Mouse (Mus musculus) adrenal gland (tissue): ENCODE data around the gene Hk1.

Experiments used
- intact Hi-C: fragments of 180-260 bp; cut with DNase I; formaldehyde crosslinking; loops from one replicate; pipeline ENCODE4 v1.15.1; 2025
- long read RNA-seq, 2 experiments: library from polyadenylated mRNA; unstranded; transcript quantifications; one replicate each; pipeline ENCODE4 v2.0.0; 2020; ENCODE audit warnings: borderline replicate concordance in 1 of 2; ENCODE audit not compliant: insufficient replicate concordance in 1 of 2

Gene Hk1
- long read RNA-seq, experiment 1, full-length matches to known transcripts: 1 of 10 reads
- long read RNA-seq, experiment 1, partial matches to known transcripts: 5 of 10 reads
- long read RNA-seq, experiment 1, other reads (novel, unspliced or antisense): 4 of 10 reads
- long read RNA-seq, experiment 2, full-length matches to known transcripts: 6 of 17 reads
- long read RNA-seq, experiment 2, partial matches to known transcripts: 8 of 17 reads
- long read RNA-seq, experiment 2, other reads (novel, unspliced or antisense): 3 of 17 reads

DNA sequence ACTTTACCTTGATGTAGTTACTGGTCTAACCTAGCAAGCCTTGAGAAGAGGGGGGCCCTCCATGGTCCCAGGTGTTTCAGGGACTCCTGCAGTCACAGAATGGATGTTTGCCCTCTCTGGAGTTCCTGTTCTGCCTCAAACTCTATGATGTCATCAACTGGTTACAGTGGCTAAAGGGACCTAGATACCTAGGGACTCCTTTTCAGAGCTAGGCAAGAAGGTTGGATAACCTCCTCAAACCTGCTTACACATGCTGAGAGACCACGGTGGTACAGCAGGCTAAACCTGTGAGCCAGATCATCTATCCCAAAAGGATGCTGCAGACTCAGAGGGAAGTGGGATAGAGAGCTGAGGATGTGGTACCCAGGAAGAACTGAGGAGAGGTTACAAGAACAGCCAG, at the start of gene Hk1:
TSS of gene Hk1 (minus strand) at position 101 of the 400 bp plus-strand sequence.
- intact Hi-C loops: no loop called here

DNA sequence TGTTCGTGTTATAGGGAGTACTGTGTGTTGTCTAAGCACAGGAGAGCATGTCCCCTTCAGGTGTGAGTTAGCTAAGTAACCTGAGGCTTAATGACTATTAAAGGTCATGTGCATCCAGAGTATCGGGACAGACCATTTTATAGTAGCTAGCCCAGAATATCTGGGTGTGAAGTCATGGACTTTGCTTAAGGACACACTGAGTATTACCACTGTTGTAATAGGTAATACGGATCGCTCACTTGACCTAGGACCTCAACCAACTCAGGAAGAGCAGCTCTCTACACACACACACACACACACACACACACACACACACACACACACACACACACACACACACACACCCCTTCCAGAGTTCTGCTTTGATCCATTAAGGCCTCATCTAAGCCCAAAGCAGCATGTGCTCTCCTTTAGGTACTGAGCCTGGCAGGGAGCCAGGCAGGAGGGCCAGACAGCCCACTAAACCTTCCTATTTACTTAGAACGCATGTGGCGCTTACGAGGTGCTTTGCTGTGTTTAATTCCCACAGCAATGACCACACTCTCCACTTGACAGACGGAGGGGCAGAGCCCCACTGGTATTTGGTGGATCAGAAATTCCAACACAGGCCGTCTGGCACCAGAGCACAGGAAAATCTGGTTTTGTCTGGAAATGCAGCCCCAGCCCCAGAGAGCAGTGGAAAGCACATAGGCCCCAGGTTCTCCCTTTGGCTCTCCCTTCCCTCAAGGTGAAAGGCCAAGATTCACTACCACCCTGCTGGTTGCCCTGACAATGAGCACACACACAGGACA, 45.6 kb upstream of the Hk1 start:
- intact Hi-C loops: no loop called here

DNA sequence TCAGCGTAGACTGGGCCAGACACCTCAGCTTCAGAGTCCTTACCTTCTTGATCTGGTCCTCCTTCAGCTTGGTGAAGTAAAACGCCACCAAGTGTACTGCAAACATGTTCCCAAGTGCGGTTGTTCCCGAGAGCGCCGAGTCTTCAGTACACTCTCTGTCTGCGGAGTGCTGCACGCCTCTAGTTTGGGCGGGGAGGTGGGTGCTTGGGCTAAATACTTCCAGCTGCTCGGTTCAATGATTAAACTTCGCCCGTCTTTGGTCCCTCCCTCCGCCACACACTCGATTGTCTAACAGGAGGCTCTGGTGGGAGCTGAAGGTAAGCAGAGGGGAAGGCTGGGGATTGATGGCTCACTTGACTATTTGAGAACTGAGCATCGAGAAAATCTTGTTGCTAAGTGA, 42.5 kb upstream of the Hk1 start, which contains the start of gene Hkdc1:
TSS of gene Hkdc1 (minus strand) at position 237 of the 400 bp plus-strand sequence.
- intact Hi-C loops: no loop called here

DNA sequence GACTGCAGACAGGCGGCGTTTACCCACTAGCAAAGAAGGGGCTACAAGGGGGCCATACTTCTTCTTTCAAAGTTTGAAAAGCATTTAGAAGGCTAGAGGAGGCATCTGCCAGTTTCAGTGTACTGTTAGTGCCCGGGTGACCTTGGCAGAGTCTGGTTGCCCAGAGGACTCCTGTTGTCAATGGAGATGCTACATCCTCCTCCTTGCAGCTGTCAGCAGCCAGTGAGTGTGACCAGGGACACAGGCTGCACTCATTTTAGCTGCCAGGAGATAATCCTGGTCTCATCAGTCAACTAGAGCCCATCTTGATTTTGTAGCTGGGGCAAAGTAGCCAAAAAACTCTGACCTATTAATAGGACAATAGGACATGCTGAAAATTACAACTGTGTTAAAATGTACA, 41.4 kb upstream of the Hk1 start:
- intact Hi-C loops: no loop called here

DNA sequence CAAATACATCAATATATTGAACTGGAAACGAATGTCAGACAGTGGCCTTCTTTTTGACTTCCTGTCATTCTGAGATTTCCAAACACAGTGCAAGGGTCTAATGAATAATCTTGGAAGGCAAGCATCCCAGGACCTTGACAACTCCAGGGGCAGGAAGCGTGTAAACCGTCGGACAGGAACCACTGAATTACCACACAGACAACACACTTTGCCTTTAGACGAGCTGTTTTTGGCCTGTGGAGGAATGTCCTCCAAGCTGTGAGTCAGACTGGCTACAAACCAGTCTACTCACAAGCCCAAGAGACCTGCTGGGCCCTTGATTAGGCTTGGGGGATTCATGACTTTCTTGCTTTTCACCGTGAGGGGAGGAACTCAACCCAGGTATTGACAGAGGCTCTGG, 40.7 kb upstream of the Hk1 start:
- intact Hi-C loops: no loop called here

DNA sequence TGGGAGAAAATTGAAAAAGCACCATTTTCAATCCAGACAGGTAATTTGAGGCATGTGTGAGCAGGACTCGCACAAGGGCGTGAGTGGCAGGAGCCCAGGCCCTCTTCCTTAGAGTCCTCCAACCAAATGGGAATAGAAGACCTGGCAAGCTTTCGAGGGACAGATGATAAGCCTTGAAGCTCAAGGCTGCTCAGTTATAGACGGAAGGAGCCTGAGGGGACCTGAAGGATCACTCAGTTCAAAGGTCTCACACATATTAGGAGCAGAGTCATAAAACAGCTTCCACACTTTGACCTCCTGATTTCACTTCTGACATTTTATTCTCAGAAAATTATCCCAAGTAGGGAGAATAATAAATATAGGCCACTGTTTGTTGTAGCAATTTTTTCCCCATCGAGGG, 39.7 kb upstream of the Hk1 start:
- intact Hi-C loops: no loop called here

DNA sequence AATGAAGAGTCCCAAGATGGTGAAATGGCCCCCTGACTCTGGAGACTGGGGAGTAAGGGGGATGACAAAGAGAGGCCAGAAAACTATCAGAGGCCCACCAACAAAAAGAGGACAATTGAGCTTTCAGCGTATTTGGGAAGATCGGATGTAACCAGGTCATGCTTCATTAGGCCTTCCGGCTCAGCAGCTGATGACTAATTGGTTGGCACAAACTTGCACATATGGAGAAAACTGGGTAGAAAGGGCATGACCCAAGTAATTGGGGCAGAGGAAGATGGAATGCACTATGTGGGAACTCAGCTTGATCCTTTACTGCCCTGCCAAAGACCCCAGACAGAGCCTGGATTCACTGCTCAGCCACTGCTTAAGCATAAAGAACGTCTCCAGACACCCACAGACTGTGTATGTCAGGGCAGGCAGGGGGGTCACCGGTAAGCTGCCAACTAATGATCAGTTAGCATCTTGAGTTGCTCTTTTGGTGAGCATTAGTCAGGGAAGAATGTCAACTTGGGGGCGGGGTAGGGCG, 39.2 kb upstream of the Hk1 start:
- intact Hi-C loops: no loop called here

DNA sequence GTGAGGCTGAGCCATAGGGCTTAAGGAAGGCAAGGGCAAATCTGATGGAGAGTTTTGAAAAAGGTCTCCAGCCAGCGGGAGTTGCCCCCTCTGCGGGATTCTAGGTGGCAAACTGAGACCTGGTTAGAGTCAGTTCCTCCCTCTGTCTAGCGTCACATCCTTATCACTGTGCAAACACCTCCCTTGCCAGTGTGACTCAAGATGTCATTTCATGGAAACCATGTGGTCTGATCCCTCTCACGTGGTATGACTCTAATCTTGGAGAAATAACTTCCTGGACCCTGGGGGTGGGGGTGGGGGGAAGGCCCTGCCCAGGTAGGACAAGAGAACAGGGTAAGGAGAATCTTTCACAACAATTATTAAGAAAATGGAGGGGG, 33.9 kb upstream of the Hk1 start:
- intact Hi-C loops: loop anchor here (5.0 kb wide), 1 partner anchor 236 kb away; no protein-coding TSS in a partner anchor

DNA sequence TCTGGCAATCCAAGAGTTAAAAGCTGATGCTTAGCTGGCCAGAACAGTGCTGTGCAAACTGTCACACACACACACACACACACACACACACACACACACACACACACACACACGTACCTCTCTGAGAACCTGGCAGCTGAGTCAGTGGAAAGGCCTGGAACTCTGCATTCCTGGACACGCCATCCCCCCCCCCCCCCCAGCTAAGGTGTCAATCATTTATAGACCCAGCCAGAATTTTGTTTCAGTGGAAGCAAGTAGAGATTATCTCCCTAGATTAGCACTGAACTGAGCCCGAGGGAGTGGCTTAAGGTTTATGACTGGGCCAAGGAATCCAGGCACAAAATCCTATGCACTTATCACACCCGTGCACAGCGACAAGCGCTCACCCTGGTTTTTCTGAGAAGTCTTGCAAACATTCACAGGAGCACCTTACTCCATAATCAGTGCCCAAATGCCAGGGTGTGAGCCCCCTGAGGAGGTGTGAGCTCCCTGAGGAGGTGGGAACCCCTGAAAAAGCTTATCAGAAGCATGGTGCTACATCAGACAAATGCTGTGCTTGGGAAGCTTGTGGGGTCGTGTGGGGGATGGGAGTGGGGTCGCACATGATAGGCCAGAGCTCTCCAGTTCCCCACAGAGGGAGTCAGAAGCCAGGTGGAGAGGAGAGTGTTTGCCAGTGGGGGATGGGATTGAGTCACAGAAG, 33.3 kb upstream of the Hk1 start:
- intact Hi-C loops: loop anchor here (5.0 kb wide), 1 partner anchor 236 kb away; no protein-coding TSS in a partner anchor

DNA sequence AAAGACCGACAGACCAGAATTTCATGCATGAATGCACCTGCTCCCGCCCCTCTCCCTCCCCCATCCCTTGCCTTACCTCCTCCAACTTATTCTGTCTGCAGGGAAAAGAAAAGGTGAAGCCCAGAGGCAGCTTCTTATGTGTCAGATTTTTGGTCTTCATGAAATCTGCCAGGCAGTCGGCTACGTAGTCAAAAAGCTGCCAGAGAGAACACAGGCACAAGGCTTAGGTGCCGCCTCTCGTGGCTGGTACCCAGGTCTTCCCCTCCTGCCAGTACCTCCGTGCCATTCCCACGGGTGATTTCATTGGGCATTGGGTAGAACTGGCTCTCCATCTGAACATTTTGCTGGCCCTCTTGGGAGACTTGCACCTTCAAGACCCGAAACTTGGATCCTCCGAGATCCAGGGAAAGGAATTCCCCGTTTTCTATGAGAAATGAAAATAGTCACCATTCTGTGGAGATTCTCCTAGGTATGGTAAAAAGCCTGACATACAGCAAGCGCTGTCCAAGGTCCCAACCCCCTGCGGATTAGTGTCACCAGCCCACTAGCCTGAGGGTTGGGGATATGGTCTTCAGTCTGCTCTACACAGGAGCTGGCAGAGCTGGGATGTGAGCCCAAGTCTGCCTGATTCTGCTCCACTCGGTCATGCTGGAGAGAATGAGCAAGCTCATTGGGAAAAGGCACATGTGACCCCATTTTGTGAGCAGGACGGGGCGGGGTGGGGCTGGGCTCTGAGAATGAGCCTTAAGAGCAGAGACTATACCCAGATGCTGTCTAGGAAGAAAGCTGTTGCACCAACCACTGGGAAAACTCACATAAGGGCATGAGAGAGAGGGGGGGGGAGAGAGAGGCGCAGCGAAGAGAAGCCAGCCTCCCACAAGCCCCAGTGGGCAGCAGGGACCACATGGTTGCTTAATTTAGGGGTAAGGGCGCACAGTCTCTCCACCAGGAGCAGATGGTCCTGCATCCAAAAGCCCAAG, 32.0 kb upstream of the Hk1 start:
- intact Hi-C loops: loop anchor here (2.0 to 5.0 kb wide), 2 partner anchors 137 to 234 kb away; no protein-coding TSS in a partner anchor

DNA sequence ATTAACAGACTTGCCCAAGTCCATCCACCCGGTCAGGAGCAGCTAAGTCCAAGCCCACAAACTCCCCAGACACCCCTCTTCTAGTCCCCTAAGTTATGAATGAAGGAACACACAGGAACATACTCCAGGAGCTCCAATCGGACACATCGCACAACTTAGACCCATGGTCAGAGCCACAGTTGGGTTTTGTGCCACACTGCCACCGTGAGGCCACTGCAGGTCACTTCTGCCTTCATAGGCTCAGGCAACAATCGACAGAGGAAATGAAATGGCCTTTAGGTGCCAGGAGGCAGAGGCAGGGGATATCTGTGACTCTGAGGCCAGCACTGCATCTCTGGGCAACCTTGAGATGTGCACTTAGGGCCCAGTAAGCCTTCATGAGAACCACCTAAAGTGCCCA, 31.2 kb upstream of the Hk1 start:
- intact Hi-C loops: loop anchor here (2.0 to 5.0 kb wide), 2 partner anchors 136 to 234 kb away; no protein-coding TSS in a partner anchor

DNA sequence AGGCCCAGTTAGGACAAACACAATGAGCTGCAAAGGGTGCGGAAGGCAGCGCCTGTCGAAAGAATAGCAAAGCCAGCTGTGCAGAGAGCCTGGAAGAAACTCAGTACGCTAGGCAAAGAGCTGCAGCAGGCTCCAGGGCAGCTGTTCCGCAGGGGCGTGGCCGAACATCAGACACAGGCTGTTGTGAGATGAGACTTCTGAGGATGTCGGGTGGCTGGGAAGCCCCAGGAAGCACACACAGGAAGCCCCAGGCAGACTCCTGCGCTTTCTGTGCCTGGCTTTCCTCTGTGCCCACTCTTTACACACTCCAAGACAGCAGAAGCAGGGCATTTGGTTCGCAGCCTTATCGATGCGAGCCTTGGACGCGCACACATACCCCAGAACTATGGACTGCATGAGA, 25.2 kb upstream of the Hk1 start:
- intact Hi-C loops: no loop called here

DNA sequence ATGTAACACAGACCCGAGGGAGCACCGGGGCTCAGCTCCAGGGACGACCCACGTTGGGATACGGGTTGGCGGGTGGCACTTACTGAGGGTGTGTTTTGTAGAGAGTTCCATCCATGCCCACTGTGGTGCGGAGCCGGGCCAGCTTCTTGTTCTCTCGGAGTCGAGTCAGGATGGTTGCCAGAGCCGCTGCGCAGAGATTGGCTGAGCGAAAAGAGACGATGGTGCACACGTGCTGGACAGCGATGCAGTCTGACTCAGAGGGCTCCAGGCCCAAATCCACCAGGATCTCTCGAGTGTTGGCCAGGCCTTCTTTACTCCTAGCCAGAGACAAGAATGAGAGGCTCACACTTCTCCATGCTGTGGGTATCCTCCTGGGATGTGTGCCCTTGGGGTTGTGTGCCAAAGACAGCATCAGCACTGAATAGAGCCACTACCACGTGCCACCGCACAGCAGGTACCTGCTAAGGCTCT, 22.0 kb upstream of the Hk1 start:
- intact Hi-C loops: no loop called here

DNA sequence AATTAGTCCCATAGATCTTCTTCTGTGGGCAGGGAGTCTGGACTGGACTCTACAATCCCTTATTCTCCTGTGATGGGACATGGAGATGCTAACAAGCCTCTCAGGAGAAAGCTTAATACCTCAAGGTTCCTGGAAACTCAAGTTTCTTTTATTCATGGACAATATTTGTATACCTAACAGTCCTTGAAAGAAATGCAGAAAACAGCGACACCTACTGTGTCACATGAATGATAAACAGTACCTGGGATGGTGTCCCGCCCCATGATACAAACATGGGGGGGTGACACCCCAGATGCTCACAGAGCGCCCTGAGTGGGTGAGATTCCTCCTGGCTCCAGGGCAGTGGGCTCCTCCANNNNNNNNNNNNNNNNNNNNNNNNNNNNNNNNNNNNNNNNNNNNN, 3.3 kb upstream of the Hk1 start:
- intact Hi-C loops: no loop called here

DNA sequence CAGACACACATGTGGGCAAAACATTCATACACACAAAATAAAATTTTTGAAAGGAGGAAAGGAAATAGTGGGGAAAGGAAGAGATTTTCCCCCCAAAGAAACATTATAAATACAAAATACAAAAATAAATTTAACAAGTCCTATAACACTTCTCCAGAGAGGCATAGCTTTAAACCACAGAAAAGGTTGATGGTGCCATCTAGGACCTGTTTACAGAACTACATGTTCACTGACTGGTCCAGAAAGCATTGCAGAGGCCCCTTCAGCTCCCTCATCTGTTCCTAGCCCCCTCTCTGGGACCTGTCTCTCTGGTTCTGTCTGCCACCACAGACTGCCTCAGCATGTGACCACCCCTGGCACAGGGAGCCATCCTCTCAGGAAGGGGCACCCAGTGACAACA, 1.2 kb upstream of the Hk1 start:
- intact Hi-C loops: no loop called here

DNA sequence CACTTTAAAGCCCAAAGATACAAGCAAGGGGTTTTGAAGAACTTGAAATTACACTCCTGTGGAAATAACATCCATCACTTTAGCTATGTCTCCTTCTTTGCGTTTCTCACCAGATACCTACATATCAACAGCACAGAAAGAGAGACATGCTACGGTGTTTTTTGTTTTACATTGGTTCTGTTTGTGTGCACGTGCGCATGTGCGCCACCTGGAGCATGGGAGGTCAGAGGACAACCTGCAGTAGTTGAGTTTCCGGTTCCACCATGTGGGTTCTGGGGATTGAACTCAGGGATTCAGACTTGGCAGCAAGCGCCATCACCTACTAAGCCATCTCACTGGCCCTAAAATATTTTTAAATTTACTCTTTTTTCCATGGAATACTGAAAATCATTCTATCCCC, 20.9 kb downstream of the Hk1 start:
- intact Hi-C loops: no loop called here

DNA sequence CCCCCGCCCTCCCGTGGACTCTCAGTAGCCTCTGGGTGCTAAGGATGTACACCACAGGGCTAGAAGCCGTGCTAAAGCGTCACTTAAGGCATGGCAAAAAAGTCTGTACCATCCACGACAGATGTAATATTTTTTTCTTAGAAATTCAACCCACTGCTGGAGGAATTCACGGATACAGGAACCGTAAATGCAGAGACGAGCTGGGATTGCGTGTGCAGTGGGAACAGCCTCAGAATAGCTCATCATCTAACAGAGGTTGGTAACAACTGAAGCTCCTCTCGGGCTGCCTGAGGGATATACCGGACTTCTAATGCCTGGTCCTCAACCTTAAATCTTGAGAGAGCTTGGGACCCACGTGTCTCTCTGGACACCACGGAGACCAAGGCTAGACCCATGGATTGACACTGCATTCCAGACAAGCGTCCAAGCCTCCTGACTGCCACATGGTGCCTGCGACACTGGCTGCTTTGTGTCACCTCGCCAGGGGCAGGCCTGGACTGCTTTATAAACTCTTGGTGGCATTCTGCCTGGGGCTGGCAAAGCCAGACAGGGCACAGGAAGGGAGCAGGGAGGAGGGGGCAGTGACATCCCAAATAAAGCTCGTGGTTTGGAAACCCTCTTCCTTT, 23.5 kb downstream of the Hk1 start:
- intact Hi-C loops: no loop called here

DNA sequence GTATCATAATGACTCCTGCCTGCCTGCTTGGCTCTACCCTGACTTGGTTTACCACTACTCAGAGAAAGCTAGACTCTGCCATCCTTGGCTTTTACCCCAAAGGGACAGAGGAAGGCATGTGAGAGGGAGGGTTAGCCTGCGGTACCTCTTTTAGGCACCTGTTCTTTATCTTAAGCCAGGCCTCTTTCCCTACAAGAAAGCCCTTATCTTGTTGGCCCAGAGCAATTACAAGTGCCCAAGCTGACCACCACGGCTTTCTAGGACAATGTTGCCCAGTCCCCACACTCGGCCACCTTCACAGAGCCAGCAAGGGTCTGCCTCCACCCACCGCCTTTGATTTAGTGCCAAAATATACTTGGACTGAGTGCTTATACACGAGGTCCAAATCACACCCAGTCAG, 34.6 kb downstream of the Hk1 start:
- intact Hi-C loops: no loop called here

DNA sequence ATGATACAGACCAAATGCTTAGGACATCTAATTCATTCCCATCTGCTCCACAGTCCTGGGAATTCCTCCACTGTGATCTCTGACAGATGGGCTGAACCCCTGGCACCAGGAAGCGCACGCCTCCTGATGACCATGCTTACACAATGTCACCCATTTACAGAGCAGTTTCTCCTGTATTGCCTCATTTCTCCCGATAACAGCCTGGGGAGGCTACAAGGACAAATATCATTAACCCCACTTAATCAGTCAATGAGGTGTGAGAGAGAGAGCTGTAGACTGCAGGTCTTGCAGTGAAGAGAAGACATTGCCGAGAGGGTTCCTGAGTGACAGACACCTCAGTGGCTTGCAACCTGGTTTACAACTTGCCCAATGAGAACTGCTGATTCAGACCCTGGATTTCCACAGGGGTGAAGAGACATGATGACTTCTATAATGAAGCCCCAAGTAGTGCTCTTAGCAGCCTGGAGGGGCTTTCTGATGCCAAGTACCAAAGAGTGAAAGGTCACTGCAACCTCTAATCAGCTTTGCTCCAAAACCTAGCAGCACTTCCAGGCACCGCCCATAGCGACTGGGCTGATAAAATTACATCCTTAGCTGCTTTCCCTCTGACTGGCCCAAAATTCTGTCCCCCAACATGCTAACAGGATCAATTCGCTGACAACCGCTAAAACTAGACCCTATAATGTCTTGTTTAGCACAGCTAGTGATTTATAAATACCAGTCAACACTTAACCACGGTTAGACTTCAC, 35.5 kb downstream of the Hk1 start:
- intact Hi-C loops: no loop called here
